Mouse (Mus musculus) limb, embryonic 10.5 days (tissue): ENCODE results near the gene Pbx1. TPM values are rescaled to one million over a fixed set of nuclear protein-coding genes. Genes with fewer than 3 reads are reported as not detected.

Source experiments
- DNase-seq: peaks from one replicate; pipeline ENCODE4 v3.0.0-alpha.2; 2017; ENCODE audit warnings: low spot score
- H3K27ac ChIP-seq: fragments of 300-500 bp; sonication (generic); 2 replicates; pipeline ENCODE4 v1.5.1; 2016; ENCODE audit warnings: mild to moderate bottlenecking
- H3K27me3 ChIP-seq: fragments of 300-500 bp; sonication (generic); 2 replicates; pipeline ENCODE4 v1.6.1; 2016; ENCODE audit warnings: low read depth, mild to moderate bottlenecking; ENCODE audit not compliant: poor library complexity, severe bottlenecking
- H3K36me3 ChIP-seq: fragments of 300-500 bp; sonication (generic); 2 replicates; pipeline ENCODE4 v1.6.1; 2016; ENCODE audit warnings: mild to moderate bottlenecking, moderate library complexity
- H3K4me1 ChIP-seq: fragments of 300-500 bp; sonication (generic); 2 replicates; pipeline ENCODE4 v1.6.1; 2016
- H3K4me3 ChIP-seq: fragments of 300-500 bp; sonication (generic); 2 replicates; pipeline ENCODE4 v1.5.1; 2016; ENCODE audit warnings: mild to moderate bottlenecking, moderate library complexity
- H3K9me3 ChIP-seq: fragments of 300-500 bp; sonication (generic); replicated peaks from 2 replicates; pipeline ENCODE4 v1.6.1; 2016; ENCODE audit warnings: mild to moderate bottlenecking
- WGBS: fragments of 180-500 bp; shearing (Covaris S2); methylation state at CpG from one replicate; pipeline ENCODE4 v1.1.7; 2016; 5-methylcytosine and 5-hydroxymethylcytosine counted together
- polyA plus RNA-seq: library from polyadenylated mRNA; unstranded; fragments of >200 nt; fragmentation: Nextera tagmentation; extraction: Ambion mirVana; gene quantifications from 2 replicates; pipeline ENCODE4 v1.2.1, GENCODE M21; 2016

Gene Pbx1
- polyA plus RNA-seq, 1 experiment from 2014 or later: 55.9 TPM

DNA sequence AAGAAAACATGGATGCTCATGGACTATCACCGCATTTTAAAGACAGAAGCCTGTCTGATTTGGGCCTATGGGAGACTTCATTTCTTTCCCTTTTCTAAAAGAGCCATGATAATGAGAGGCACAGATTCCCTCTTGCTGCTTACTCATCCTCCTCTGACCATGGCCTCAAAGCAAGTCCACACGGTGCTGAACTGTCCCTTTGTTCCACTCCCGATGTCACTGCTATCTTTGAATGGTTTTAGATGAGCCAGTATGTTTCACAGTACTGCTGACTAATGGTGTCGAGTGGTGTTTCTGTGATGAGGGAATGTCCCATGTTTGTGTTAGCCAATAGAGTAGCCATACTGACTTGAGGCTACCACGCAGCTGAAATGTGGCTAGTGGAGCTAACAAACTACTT lies 233.8 kb downstream of the Pbx1 start:
- no peaks in the 10 kb centered on the region for H3K4me1 ChIP-seq
- H3K36me3 ChIP-seq: peaks cover 93% of the 10 kb centered on the region
- 95% methylated on average over 5 of the region's 5 CpGs for WGBS
- no peak overlapping the region for H3K27ac ChIP-seq
- no peaks in the 10 kb centered on the region for H3K9me3 ChIP-seq
- DNase-seq: no peak
- no peaks in the 10 kb centered on the region for H3K27me3 ChIP-seq
- no peak overlapping the region for H3K4me3 ChIP-seq

DNA sequence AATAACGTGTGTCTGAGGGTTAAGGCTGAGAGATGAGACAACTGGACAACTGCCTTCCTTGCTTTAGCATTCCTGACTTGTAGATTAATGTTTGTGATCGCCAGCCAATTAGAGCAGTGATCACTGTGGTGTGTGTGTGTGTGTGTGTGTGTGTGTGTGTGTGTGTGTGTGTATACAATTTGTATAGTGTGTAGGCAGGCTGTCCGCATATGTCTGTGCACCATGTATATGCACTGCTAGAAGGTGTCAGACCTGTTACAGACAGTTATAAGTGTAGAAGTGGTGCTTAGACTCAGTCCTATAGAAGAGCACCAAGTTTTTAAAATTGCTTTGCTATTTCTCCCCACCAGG lies 234.2 kb downstream of the Pbx1 start:
- WGBS: 86% methylated on average over 3 of the region's 3 CpGs

DNA sequence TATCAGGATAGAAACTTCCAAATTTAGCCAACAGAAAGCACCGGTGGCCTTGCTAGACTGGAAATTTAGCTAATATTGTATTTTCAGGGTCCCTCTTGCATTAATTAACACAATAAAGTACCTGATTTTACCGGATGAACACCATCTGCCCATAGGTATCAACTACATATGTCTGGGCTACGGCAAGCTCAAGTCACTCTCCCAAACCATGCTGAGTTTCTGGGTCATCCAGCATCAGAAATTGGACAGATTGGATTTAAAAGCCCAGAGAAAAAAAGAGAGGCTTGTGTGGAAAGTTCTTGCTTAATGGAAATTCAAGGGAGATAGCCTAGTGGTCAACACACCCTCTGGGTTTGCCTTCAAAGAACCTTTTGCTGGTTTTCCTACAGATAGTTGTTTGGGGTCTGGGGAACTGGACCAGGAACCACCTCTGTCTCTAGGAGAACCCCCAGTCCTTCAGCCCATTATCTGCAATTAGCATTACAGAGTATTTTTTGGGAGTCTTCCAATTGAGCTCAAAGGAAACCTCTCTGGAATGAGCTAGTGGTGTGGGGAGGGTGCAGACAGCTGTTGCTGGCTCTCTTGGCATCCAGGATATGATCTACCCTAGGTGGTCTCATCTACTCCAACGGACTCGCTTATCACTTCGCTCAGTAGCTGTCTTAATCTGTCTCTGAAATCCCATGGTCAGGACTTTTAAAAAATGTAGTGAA lies 234.7 kb downstream of the Pbx1 start:
- no peak overlapping the region for H3K4me3 ChIP-seq
- peaks cover 92% of the 10 kb centered on the region for H3K36me3 ChIP-seq
- H3K9me3 ChIP-seq: no peaks in the 10 kb centered on the region
- H3K27ac ChIP-seq: no peak overlapping the region
- H3K4me1 ChIP-seq: no peaks in the 10 kb centered on the region
- no peaks in the 10 kb centered on the region for H3K27me3 ChIP-seq
- DNase-seq: no peak
- WGBS: 95% methylated on average over 6 of the region's 6 CpGs

More for the DNA sequence above, 234.2 kb downstream of the Pbx1 start:
- H3K9me3 ChIP-seq: no peaks in the 10 kb centered on the region
- peaks cover 93% of the 10 kb centered on the region for H3K36me3 ChIP-seq
- H3K4me1 ChIP-seq: no peaks in the 10 kb centered on the region
- H3K27ac ChIP-seq: no peak overlapping the region
- H3K27me3 ChIP-seq: no peaks in the 10 kb centered on the region
- no peak overlapping the region for H3K4me3 ChIP-seq
- DNase-seq: no peak

DNA sequence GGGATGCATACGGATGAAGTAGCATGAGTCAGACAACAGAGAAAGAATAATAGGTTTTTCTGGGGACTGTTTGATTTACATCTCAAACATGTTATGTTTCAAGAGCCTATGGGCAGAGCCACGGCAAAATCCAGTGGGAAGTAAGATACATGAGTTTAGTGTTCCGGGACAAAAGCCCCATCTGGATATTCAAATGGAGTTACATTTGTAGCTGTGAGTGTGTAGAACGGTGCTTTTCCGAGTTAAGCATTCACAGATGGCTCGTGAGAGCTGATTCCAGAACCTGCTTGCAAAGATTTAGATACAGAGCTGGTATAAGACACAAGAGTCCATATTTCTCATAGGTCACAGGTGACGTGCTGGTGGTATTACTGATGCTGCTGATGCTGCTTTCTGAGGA lies 238.7 kb downstream of the Pbx1 start:
- no peak overlapping the region for H3K27ac ChIP-seq
- WGBS: 95% methylated on average over 7 of the region's 7 CpGs
- peaks cover 72% of the 10 kb centered on the region for H3K36me3 ChIP-seq
- H3K4me1 ChIP-seq: 0 out of 2 replicates have a peak, but pooled peaks cover 5% of the 10 kb centered on the region
- H3K27me3 ChIP-seq: no peaks in the 10 kb centered on the region
- H3K9me3 ChIP-seq: no peaks in the 10 kb centered on the region
- no peak overlapping the region for H3K4me3 ChIP-seq
- no peak for DNase-seq

DNA sequence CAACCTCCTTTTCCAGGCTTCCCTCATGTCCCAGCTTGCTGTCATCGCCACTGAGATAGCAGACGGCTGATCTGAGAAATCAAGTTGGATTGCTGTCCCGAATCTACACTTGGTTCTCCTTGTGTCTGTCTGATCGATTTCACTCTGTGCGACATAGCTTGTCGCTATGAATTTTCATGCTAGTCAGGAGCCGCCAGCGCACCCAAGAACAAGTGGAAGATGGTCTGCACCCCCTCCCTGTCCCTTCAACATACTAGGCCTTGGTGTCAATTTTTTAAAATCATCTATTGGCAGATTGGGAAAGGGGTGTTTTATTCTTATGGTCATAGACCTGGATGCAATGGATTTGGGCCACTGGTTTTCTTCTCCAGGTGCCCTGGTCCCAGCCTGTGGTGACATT lies 249.3 kb downstream of the Pbx1 start:
- Histone ChIP-seq H3K36me3 (peaks cover 84% of the 10 kb centered on the region), H3K4me3 (no peak overlapping the region)
- 97% methylated on average over 8 of the region's 8 CpGs for WGBS

DNA sequence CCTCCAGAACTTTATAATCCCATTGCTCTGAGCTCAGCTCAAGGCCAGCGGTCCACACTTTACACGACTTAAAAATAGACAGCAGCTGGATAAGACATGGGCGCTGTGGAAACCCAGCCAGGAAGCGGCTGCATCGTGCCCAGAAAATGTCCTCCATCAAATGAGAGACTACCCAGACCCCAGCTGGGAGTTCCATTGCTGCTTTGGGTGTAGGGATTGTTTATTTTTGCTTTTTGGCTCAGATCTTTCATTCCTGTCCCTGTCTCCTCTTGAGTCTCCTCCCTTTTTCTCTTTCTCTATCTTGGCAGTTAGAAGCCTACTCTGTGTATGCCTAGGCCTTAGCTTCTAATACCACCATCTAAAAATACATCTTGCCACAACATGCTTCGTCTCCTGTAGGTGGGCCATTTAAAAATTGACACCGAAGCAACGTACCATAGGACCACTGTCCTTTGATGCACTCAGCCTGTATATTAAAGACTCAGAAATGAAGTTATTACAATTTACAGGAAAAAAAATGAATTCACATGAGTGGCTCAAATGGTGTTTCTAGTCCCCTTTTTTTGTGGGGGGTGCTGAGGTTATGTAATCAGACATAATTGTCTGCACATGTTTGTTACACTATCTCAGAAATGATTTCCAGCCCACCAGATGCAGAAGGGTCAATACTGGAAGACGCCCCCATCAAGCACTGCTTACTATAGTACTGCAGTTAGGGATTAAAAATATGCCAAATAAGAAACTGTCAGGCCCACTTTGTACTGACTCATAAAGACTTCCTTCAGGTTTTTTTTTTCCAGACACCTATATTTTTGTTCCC lies 251.2 kb downstream of the Pbx1 start:
- Histone ChIP-seq H3K4me3 (no peak overlapping the region), H3K27me3 (no peaks in the 10 kb centered on the region), H3K27ac (no peak overlapping the region), H3K36me3 (peaks cover 82% of the 10 kb centered on the region), H3K4me1 (no peaks in the 10 kb centered on the region), H3K9me3 (no peaks in the 10 kb centered on the region)
- no peak for DNase-seq
- 94% methylated on average over 9 of the region's 9 CpGs for WGBS

More for the DNA sequence above, 249.3 kb downstream of the Pbx1 start:
- H3K27ac ChIP-seq: no peak overlapping the region
- H3K9me3 ChIP-seq: no peaks in the 10 kb centered on the region
- H3K27me3 ChIP-seq: no peaks in the 10 kb centered on the region
- H3K4me1 ChIP-seq: peaks cover 5% of the 10 kb centered on the region; the same call in 1 of the 2 replicates
- no peak for DNase-seq

DNA sequence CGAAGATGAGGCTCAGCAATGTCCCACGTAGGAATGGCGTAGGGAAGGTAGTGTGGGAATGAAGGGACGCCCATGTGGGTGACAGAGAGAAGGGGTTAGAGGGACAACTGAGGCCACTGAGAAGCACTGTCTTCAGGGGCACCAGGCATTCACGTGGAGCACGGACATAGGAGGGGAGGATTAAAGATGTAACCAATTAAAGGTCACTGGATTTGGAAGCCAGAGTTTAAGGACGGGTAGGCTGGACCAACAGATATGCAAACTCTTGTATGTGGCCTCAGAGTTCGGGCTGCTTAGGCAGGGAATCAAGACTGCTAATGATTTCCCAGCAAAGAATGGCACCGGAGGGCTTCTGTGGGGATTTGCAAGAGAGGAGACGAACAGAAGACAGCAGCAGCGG lies 252.4 kb downstream of the Pbx1 start:
- H3K9me3 ChIP-seq: no peaks in the 10 kb centered on the region
- no peaks in the 10 kb centered on the region for H3K4me1 ChIP-seq
- 93% methylated on average over 11 of the region's 11 CpGs for WGBS
- H3K27me3 ChIP-seq: no peaks in the 10 kb centered on the region
- H3K27ac ChIP-seq: no peak overlapping the region
- H3K4me3 ChIP-seq: no peak overlapping the region
- no peak for DNase-seq
- peaks cover 81% of the 10 kb centered on the region for H3K36me3 ChIP-seq

DNA sequence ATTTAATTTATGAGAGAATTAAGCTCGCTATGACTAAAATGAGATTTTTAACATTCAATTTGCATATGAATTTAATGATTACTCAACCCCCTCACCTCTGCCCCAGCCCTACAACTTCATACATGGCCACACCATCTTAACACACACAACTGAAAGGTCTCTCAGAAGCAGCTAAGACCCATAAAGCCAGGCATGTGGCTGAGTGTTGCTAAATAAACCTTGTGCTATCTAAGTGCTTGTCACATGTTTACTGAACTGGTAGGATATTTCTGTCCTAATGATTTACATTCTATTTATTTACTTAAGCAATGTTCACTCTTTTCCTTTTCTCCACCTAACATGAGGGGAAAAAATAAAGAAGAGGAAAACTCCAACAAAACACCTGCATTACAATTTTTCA lies 253.5 kb downstream of the Pbx1 start:
- 84% methylated on average over 1 of the region's 1 CpGs for WGBS
- H3K4me3 ChIP-seq: no peak overlapping the region
- H3K4me1 ChIP-seq: no peaks in the 10 kb centered on the region
- H3K36me3 ChIP-seq: peaks cover 81% of the 10 kb centered on the region
- no peak overlapping the region for H3K27ac ChIP-seq
- DNase-seq: no peak
- no peaks in the 10 kb centered on the region for H3K9me3 ChIP-seq
- no peaks in the 10 kb centered on the region for H3K27me3 ChIP-seq

DNA sequence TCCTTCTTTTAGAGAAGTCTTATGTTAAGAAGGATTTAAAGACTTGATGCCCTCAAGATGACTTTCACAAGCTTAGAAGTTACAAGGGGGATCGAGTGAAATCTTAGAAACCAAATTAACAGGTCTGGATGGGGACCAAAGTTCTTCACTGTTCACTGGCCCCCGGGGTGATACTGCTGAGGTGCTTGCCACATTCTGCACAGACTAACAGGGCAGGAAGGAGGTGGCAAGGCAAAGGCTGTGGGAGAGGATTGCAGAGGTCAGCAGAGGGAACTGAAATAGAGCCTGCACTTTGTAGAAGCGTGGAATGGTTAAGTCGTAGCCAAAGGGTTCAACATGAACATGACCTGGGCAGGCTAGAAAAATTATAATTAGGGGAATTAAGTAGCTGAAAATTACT lies 256.5 kb downstream of the Pbx1 start:
- no peaks in the 10 kb centered on the region for H3K27me3 ChIP-seq

DNA sequence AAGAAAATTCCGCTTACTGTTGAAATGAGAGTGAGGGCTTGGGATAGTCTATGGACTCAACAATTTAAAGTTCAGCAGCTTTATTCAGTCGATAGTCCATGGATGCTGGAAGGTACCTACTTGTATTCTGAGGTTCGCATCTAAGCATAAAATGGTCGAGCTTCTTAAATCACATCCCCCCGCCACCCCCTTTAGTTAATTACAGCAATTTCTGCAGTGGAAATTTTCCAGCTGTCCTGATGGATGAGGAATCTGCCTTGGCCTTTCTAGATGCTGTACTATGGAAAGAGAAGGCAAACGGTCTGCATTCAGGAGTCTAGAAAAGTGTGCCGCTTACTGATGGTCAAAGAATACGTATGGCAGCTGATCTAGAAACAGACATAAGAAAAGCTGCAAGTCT lies 262.3 kb downstream of the Pbx1 start:
- Histone ChIP-seq H3K27me3 (no peaks in the 10 kb centered on the region), H3K9me3 (no peaks in the 10 kb centered on the region), H3K4me1 (no peaks in the 10 kb centered on the region), H3K36me3 (peaks cover 36% of the 10 kb centered on the region), H3K27ac (no peak overlapping the region), H3K4me3 (no peak overlapping the region)
- WGBS: 93% methylated on average over 8 of the region's 8 CpGs
- no peak for DNase-seq

More for the DNA sequence above, 256.5 kb downstream of the Pbx1 start:
- Histone ChIP-seq H3K27ac (no peak overlapping the region), H3K4me1 (no peaks in the 10 kb centered on the region), H3K4me3 (no peak overlapping the region), H3K36me3 (peaks cover 62% of the 10 kb centered on the region), H3K9me3 (no peaks in the 10 kb centered on the region)
- DNase-seq: no peak
- 91% methylated on average over 4 of the region's 4 CpGs for WGBS

DNA sequence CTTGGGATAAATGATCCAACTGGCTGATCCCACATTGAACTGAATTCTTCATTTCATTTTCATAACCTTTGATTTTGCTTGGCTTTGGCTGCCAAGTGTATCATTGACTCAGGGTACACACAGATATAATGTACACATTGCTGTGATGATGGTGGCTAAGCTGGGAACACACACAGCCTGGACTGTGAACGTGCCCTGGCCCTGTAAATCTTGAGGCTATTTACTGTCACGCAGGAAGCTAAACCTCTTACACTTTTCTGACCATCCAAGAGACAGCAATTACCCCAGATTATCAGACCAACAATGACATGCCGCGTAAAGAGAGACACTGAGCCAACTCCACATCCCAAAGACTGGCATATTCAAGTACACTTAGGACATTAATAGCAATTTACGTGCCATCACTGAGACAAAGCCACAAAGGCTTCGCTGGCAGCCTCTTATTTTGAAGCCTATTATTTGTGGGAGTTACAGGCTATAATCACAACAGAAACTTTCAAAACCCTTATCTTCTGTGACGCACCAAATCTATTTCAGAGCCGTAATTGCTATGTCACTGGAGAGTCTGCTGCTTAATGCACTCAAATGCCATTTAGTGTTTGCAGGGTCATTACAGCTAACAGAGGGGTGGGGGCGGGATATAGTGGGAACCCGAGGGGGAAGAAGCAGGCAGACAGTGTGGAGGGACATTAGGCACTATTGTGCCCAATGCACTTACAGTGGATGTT lies 262.9 kb downstream of the Pbx1 start:
- H3K9me3 ChIP-seq: no peaks in the 10 kb centered on the region
- DNase-seq: no peak
- H3K4me3 ChIP-seq: no peak overlapping the region
- 86% methylated on average over 10 of the region's 10 CpGs for WGBS
- H3K4me1 ChIP-seq: peaks cover 5% of the 10 kb centered on the region; the same call in 1 of the 2 replicates
- peaks cover 37% of the 10 kb centered on the region for H3K36me3 ChIP-seq
- no peaks in the 10 kb centered on the region for H3K27me3 ChIP-seq
- H3K27ac ChIP-seq: no peak overlapping the region

DNA sequence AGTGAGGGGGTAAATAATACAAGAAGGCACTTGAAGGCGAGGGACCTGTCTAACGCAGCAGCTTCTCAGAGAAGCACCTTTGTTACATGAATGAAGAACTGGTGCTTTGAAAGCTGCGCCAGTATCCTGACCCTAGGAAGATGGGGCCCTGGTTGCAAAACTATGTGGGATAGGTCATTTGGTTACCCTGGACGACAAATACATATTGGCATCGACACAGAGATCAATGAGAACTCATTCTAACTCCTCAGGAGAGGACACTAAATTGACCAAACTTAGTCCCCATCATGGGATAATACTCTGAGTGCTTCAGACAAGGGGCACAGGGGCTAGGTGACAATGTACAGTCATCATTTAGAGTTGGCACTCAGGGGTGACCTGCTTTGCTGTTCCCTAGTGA lies 264.3 kb downstream of the Pbx1 start:
- H3K4me3 ChIP-seq: no peak overlapping the region
- no peak for DNase-seq
- no peak overlapping the region for H3K27ac ChIP-seq
- H3K4me1 ChIP-seq: peaks cover 10% of the 10 kb centered on the region; the same call in 1 of the 2 replicates
- 94% methylated on average over 5 of the region's 5 CpGs for WGBS
- H3K27me3 ChIP-seq: no peaks in the 10 kb centered on the region
- no peaks in the 10 kb centered on the region for H3K9me3 ChIP-seq
- H3K36me3 ChIP-seq: peaks cover 25% of the 10 kb centered on the region

DNA sequence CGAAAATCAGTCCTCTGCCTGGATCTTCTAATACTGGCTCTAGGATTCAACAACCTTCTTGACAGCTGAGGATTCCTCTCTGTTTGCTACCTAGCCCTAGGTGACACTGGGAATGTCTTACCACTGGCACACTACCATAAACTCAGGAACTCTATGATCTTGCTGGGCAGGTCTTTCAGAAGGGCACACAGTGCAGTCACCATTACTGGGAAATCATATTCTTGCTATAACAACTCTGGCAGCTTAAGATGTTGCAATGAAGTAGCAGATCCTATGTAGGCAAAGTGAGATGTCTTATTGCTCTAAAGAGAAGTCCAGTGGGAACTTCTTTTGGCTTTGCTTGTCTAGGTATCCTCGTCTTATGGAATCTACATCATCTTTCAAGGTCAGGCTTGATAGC lies 265.2 kb downstream of the Pbx1 start:
- Histone ChIP-seq H3K36me3 (peaks cover 20% of the 10 kb centered on the region), H3K27ac (no peak overlapping the region), H3K27me3 (no peaks in the 10 kb centered on the region), H3K4me1 (peaks cover 10% of the 10 kb centered on the region; the same call in 1 of the 2 replicates), H3K4me3 (no peak overlapping the region), H3K9me3 (no peaks in the 10 kb centered on the region)
- WGBS: 86% methylated on average over 2 of the region's 2 CpGs
- no peak for DNase-seq
